Mouse (Mus musculus) heart, embryonic 15.5 days (tissue): ENCODE results near the gene Spout1. TPM values are rescaled to one million over a fixed set of nuclear protein-coding genes. Genes with fewer than 3 reads are reported as not detected.

Experiments
- ATAC-seq: fragments of 200-750 bp; cut with Nextera tagmentation; replicated peaks from 2 replicates; pipeline ENCODE4 v1.8.0; 2017; ENCODE audit warnings: low read depth, moderate TSS enrichment; ENCODE audit not compliant: insufficient number of reproducible peaks, insufficient read depth, low FRiP score
- H3K27ac ChIP-seq: fragments of 300-500 bp; sonication (generic); 2 replicates; pipeline ENCODE4 v1.5.1; 2015; ENCODE audit warnings: mild to moderate bottlenecking, inconsistent platforms
- H3K27me3 ChIP-seq: fragments of 300-500 bp; sonication (generic); 2 replicates; pipeline ENCODE4 v1.6.1; 2015; ENCODE audit warnings: inconsistent platforms
- H3K36me3 ChIP-seq: fragments of 300-500 bp; sonication (generic); 2 replicates; pipeline ENCODE4 v1.6.1; 2015; ENCODE audit warnings: mild to moderate bottlenecking, inconsistent platforms
- H3K4me1 ChIP-seq: fragments of 300-500 bp; sonication (generic); replicated peaks from 2 replicates; pipeline ENCODE4 v1.6.1; 2015; ENCODE audit warnings: inconsistent platforms
- H3K4me2 ChIP-seq: fragments of 300-500 bp; sonication (generic); 2 replicates; pipeline ENCODE4 v1.6.1; 2015; ENCODE audit warnings: inconsistent platforms, mild to moderate bottlenecking, moderate library complexity
- H3K4me3 ChIP-seq: fragments of 300-500 bp; sonication (generic); 2 replicates; pipeline ENCODE4 v1.5.1; 2015; ENCODE audit warnings: mild to moderate bottlenecking, inconsistent platforms
- H3K9ac ChIP-seq: fragments of 300-500 bp; sonication (generic); 2 replicates; pipeline ENCODE4 v1.6.1; 2015; ENCODE audit warnings: mild to moderate bottlenecking, inconsistent platforms
- H3K9me3 ChIP-seq: fragments of 300-500 bp; sonication (generic); replicated peaks from 2 replicates; pipeline ENCODE4 v1.6.1; 2016; ENCODE audit warnings: inconsistent platforms
- WGBS: fragments of 180-500 bp; shearing (Covaris S2); methylation state at CpG from one replicate; pipeline ENCODE4 v1.1.7; 2015; ENCODE audit warnings: mixed read lengths; 5-methylcytosine and 5-hydroxymethylcytosine counted together
- polyA plus RNA-seq: library from polyadenylated mRNA; unstranded; fragments of >200 nt; fragmentation: Nextera tagmentation; extraction: Ambion mirVana; gene quantifications from 2 replicates; pipeline ENCODE4 v1.2.1, GENCODE M21; 2015

Gene Spout1
- 27.3 and 36.3 TPM in 2 replicates for polyA plus RNA-seq

DNA sequence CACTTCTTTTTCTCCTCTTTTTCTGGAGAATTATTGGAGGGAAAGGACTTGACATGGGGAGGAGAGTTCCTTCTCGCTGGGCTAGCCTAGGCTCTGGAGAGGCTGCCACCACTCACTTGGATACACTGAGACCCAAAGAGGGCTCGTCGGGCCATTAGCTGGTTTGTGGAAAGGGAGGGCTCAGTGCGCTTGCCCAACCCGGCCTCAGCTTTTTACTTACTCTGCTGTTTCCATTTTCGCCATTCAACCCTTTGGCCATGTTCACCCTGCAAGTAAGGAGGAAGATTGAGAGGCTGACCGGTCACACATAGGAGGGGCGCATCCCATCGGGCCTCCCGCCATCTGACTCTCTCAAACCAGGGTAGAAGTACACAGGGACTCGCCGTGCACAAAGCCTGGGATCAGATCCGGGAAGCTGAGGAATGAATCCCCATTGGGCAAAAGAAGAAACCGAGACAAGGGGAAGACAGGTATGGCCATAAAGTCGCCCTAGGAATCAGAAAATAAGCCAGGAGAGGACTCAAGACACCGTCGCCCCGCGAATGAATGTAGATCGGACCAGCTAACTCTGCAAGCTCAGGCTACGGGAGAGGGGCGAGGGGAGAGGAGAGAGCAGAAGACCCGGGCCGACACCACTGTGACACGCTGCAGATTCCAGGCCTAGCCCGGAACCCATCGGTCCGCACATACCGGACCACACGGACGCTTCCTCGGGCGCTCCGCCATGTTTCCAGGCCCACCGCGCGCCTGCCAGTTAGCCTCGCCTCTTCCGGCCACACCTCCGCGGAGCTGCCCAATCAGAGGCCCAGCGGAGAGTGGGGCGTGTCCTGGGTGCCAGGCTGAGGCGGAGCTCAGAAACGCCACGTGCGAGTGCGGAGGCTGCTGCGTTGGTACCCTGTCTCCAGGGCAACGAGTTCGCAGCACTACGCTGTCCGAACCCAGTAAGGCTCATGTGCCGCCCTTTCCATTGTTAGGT, at the start of gene Spout1:
Gene Spout1, minus strand, starts transcription at position 760 of the 976 bp plus-strand sequence.
- H3K9ac ChIP-seq: peak within 1 kb of the TSS; percentile 69
- H3K9me3 ChIP-seq: no peaks in the 10 kb centered on the region
- H3K4me3 ChIP-seq: peak within 1 kb of the TSS; percentile 69
- H3K36me3 ChIP-seq: peaks cover 33% of the 10 kb centered on the region
- peak; percentile 97 for ATAC-seq
- H3K27me3 ChIP-seq: no peaks in the 10 kb centered on the region
- peaks cover 14% of the 10 kb centered on the region for H3K4me1 ChIP-seq
- H3K27ac ChIP-seq: peak within 1 kb of the TSS; percentile 13; the same call in 1 of the 2 replicates
- WGBS: 1% methylated on average over 54 of the region's 54 CpGs
- peak within 1 kb of the TSS; percentile 83 for H3K4me2 ChIP-seq

DNA sequence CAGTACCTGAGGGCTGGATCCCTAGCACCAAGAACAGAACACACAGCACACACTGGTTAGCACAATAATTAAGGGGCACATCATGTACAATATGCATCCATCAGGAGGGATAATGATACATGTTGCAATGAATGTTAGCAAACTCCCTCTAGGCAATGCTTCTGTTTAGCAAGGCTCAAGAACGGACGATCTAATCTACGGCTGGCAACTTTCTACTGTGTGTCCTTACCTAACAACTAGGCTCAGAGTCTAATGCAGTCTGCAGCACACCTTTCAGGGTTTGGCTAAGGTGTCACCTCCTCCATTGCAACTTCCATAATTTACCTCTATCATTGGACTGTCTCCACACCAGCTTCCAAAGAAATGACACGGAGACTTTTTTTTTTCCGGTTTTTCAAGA, 38.0 kb upstream of the Spout1 start:
- H3K9ac ChIP-seq: no peak overlapping the region
- no peaks in the 10 kb centered on the region for H3K36me3 ChIP-seq
- H3K9me3 ChIP-seq: no peaks in the 10 kb centered on the region
- no peaks in the 10 kb centered on the region for H3K4me1 ChIP-seq
- H3K4me2 ChIP-seq: no peak overlapping the region
- H3K4me3 ChIP-seq: no peak overlapping the region
- no peak overlapping the region for H3K27ac ChIP-seq
- ATAC-seq: no peak
- H3K27me3 ChIP-seq: no peaks in the 10 kb centered on the region
- WGBS: 93% methylated on average over 5 of the region's 5 CpGs

DNA sequence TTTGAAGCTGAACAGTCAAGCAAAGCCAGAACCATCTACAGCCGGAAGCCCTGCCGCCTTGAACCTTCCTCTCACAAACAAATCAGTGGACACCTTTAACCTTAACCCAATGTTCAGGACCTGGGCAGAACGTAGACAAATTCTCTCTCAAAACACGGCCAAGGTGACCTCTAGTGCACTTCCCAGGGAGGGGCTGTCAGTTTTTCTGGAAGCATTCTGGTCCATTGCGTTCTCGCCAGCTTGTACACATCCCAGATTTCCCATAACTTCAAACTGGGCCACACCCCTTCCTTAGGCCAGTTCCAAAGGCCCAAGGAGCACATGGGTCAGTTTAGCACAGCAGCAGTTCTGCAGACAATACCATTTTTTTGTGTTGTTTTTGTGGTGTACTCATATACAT, 37.2 kb upstream of the Spout1 start:
- WGBS: 68% methylated on average over 6 of the region's 6 CpGs

DNA sequence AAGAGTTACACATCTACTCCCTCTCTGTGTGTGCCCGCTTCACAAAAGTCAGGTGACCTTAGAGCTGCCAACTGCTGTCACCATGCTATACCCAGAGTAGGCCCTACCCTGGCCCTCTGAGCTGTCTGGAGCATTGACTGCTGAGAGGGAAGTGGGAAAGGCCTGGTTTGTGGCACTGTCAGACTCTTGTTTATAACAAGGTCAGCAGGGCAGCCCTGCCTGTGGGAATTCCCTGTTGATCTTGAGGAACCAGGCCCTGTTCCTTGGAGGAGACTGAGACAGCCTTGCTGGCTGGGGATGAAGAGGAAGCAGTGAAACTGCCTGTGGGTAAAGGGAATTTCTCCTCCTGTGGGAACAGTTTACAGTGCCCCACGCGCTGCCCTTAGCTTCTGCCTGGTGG, 36.5 kb upstream of the Spout1 start:
- WGBS: 89% methylated on average over 3 of the region's 3 CpGs
- no peak for ATAC-seq
- H3K4me3 ChIP-seq: no peak overlapping the region
- H3K4me2 ChIP-seq: no peak overlapping the region
- H3K27ac ChIP-seq: no peak overlapping the region
- H3K27me3 ChIP-seq: no peaks in the 10 kb centered on the region
- H3K9me3 ChIP-seq: no peaks in the 10 kb centered on the region
- H3K9ac ChIP-seq: no peak overlapping the region
- no peaks in the 10 kb centered on the region for H3K36me3 ChIP-seq
- H3K4me1 ChIP-seq: no peaks in the 10 kb centered on the region

More for the DNA sequence above, 37.2 kb upstream of the Spout1 start:
- H3K4me1 ChIP-seq: no peaks in the 10 kb centered on the region
- ATAC-seq: no peak
- no peaks in the 10 kb centered on the region for H3K27me3 ChIP-seq
- no peaks in the 10 kb centered on the region for H3K9me3 ChIP-seq
- no peak overlapping the region for H3K4me2 ChIP-seq
- H3K27ac ChIP-seq: no peak overlapping the region
- no peaks in the 10 kb centered on the region for H3K36me3 ChIP-seq
- no peak overlapping the region for H3K9ac ChIP-seq
- no peak overlapping the region for H3K4me3 ChIP-seq

DNA sequence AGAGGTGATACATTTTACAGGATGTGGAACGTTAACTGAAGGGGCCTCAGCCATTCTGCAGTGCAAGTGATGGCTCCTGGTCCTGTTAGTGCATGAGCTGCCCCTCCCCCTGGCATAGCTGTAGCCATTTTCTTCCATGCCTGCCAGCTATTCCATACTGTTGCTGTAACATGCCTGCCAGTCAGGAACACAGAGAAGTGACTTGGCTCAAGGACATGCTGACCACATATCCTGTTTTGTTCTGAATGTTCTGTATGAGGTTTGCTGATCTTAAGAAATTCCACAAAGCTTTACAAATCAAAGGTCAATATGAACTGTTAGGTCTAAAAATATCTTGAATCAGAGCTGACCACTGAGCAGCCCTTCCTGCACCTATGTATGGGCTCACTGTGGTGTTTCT, 34.7 kb upstream of the Spout1 start:
- Histone ChIP-seq H3K4me1 (no peaks in the 10 kb centered on the region), H3K36me3 (no peaks in the 10 kb centered on the region), H3K9me3 (no peaks in the 10 kb centered on the region), H3K9ac (no peak overlapping the region), H3K4me2 (no peak overlapping the region), H3K4me3 (no peak overlapping the region), H3K27ac (no peak overlapping the region), H3K27me3 (no peaks in the 10 kb centered on the region)
- 74% methylated on average over 1 of the region's 1 CpGs for WGBS
- ATAC-seq: no peak

DNA sequence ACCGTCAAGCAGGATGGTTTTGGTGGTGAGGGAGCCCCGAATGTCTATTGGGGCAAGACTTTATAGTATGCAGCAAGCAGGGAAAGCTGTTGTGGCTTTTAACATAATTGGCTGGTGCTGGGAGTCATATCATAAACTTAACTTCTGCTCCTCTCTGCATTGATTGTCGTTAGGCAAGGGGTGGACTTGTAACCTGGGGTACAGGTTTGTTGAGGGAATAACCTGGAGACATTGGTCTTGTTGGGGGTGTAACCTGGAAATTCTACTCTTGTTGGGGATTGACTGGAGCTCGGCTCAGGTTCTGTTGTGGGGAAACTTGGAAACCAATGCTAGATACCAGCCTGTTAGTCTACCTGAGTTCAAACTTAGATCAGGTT, 33.9 kb upstream of the Spout1 start:
- Histone ChIP-seq H3K36me3 (no peaks in the 10 kb centered on the region), H3K4me2 (no peak overlapping the region), H3K9me3 (no peaks in the 10 kb centered on the region), H3K4me3 (no peak overlapping the region), H3K4me1 (no peaks in the 10 kb centered on the region), H3K27me3 (no peaks in the 10 kb centered on the region), H3K9ac (no peak overlapping the region), H3K27ac (no peak overlapping the region)
- no peak for ATAC-seq
- WGBS: 68% methylated on average over 4 of the region's 4 CpGs

DNA sequence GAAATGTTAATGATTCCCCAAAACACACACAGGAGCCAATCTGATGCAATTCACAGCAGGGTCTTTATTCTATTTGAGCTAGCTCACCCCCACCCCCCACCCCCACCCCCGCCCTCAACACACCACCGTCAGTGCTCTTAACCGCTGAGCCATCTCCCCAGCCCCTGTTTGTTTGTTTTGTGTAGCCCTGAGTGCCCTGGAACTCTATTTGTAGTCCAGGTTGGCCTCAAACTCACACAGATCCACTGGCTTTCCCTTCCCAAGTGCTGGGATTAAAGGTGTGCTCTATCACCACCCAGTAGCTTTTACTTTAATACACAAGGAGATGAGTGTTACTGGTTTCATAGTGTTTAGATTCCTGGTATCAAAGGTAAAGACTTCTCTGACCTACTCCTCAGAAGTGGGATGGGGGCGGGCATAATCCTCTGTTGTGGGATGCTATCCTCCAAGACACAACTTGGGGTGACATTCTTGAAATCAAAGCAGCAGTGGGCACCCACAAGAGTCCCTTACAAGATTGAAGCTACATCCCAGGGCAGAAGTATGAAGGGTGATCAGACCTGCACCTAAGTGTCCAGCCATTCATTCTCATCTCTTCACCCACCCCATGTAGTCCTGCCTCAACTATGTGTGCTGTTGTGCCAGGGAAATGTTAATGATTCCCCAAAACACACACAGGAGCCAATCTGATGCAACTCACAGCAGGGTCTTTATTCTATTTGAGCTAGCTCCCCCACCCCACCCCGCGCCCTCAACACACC, 33.3 kb upstream of the Spout1 start:
- ATAC-seq: no peak
- no peaks in the 10 kb centered on the region for H3K27me3 ChIP-seq
- no peak overlapping the region for H3K27ac ChIP-seq
- H3K9ac ChIP-seq: no peak overlapping the region
- no peak overlapping the region for H3K4me3 ChIP-seq
- H3K36me3 ChIP-seq: no peaks in the 10 kb centered on the region
- WGBS: 74% methylated on average over 6 of the region's 6 CpGs
- peaks cover 2% of the 10 kb centered on the region for H3K4me1 ChIP-seq
- H3K4me2 ChIP-seq: no peak overlapping the region
- H3K9me3 ChIP-seq: no peaks in the 10 kb centered on the region

DNA sequence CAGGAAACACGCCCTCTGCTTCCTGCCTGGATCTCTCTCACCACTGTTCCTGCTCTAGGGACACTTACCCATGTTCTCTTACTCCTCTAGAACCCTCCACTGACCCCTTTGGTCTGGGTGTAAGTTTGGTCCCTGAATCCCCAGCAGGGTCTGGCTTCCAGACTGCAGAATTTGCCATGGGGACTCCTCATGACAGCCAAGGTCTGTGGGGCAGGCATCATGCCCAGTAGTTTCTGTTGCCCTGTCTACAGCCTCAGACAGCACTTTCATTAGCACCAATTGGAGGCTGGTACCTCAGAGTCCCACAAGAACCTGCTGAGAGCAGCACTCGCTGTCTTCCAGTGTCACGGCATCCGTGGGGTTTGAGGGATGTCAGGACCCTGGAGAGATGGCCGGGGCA, 29.6 kb upstream of the Spout1 start:
- no peak for ATAC-seq
- H3K9ac ChIP-seq: no peak overlapping the region
- H3K9me3 ChIP-seq: no peaks in the 10 kb centered on the region
- H3K27me3 ChIP-seq: no peaks in the 10 kb centered on the region
- H3K4me2 ChIP-seq: no peak overlapping the region
- H3K36me3 ChIP-seq: no peaks in the 10 kb centered on the region
- 65% methylated on average over 5 of the region's 5 CpGs for WGBS
- H3K27ac ChIP-seq: no peak overlapping the region
- H3K4me1 ChIP-seq: peaks cover 15% of the 10 kb centered on the region
- no peak overlapping the region for H3K4me3 ChIP-seq

DNA sequence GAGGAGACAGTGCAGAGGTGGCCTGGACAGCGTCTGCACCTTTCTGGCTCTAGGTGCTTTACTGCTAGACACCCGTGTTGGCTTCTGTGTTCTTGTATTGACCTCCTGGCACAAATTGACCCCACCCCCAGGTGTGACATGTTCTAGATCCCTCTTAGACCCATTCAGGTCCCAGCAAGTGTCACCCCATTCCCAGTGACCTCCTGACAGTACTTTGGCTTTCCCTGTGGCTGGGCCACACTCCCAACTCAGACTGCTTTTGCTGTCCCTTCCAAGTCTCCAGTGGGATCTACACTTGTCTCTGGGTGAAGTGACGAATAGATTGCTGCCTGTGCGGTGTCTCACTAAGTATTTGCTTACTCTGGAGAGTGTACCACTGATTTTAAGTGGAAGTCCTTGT, 29.1 kb upstream of the Spout1 start:
- ATAC-seq: no peak
- no peak overlapping the region for H3K9ac ChIP-seq
- H3K36me3 ChIP-seq: no peaks in the 10 kb centered on the region
- no peak overlapping the region for H3K4me3 ChIP-seq
- H3K4me1 ChIP-seq: peaks cover 15% of the 10 kb centered on the region
- no peaks in the 10 kb centered on the region for H3K9me3 ChIP-seq
- H3K27me3 ChIP-seq: no peaks in the 10 kb centered on the region
- H3K4me2 ChIP-seq: no peak overlapping the region
- no peak overlapping the region for H3K27ac ChIP-seq
- 77% methylated on average over 4 of the region's 4 CpGs for WGBS

DNA sequence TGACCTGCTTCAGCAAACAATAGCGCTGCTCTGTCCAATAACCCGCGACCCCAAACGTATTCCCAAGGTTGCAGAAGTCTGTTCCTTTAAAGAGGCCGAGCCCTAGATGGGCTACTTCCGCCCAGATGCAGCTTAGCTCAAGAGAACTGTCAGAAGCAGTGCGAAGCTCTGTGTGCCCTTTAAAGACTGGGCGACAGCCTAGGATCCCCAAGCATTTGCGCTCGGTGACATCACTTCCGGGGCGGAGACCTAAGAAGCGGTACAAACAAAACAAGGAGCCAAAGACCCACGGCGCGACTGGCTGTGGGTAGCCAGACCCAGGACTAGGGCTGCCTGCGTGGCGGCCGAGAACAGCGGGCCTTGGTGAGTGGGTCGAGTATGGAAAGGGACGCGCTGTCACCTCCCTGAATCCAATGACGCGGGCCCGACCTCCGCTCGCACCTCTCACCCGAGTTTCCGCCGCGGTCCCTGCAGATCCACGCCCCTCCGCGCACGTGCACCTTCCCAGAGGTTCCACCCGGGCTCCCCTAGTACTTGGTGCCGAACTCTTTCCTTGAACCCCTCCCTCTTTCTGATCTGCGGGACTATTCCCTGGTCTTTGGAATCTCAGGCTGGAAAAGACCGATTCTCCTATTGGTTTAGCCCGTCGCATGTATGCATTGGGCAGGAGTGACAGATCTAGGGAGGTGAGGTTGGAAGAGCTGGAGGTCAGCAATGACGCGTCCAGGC, 27.5 kb upstream of the Spout1 start, which contains the start of gene Kyat1:
Gene Kyat1, minus strand, starts transcription at position 219 of the 729 bp plus-strand sequence.
- under 1% methylated on average over 44 of the region's 44 CpGs for WGBS
- H3K4me2 ChIP-seq: peak within 1 kb of the TSS; percentile 91
- peak within 1 kb of the TSS; percentile 75 for H3K9ac ChIP-seq
- ATAC-seq: peak; percentile 96
- H3K27me3 ChIP-seq: no peaks in the 10 kb centered on the region
- H3K36me3 ChIP-seq: no peaks in the 10 kb centered on the region
- peaks cover 17% of the 10 kb centered on the region for H3K4me1 ChIP-seq
- H3K9me3 ChIP-seq: no peaks in the 10 kb centered on the region
- H3K27ac ChIP-seq: peak within 1 kb of the TSS; percentile 81
- H3K4me3 ChIP-seq: peak within 1 kb of the TSS; percentile 87

DNA sequence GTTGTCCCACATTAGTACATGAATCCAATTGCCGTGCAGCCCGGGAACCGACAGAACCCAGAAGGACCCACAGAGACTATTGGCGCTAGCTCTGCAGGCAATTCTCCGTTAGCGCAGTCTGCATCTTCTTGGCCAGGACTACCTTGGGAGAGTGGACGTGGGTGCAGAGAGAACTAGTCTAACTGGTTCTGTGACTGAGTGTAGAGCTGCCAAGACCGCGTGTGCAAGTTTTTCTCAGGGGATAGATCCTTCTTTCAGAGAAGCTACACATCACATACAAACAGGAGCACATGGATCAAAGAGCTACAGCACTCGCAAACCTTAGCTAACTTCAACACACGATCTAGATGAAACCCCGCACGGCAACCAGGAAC, 27.0 kb upstream of the Spout1 start:
- peak; percentile 9; the same call in 1 of the 2 replicates for ATAC-seq
- Histone ChIP-seq H3K27ac (peak overlapping the region; percentile 81), H3K4me3 (peak overlapping the region; percentile 87), H3K9ac (peak overlapping the region; percentile 75), H3K4me2 (peak overlapping the region; percentile 91), H3K9me3 (no peaks in the 10 kb centered on the region), H3K27me3 (no peaks in the 10 kb centered on the region), H3K36me3 (no peaks in the 10 kb centered on the region), H3K4me1 (peaks cover 22% of the 10 kb centered on the region)
- 1% methylated on average over 13 of the region's 13 CpGs for WGBS
